Mouse (Mus musculus) stomach, embryonic 15.5 days (tissue): ENCODE results near the gene Kcnd2. TPM values are rescaled to one million over a fixed set of nuclear protein-coding genes. Genes with fewer than 3 reads are reported as not detected.

Experiments
- ATAC-seq: fragments of 200-750 bp; cut with Nextera tagmentation; 2 replicates; pipeline ENCODE4 v1.8.0; 2017; ENCODE audit warnings: low read depth, moderate number of reproducible peaks, moderate TSS enrichment; ENCODE audit not compliant: insufficient read depth, low FRiP score
- H3K27ac ChIP-seq: fragments of 300-500 bp; sonication (generic); 2 replicates; pipeline ENCODE4 v1.5.1; 2015; ENCODE audit warnings: mild to moderate bottlenecking, inconsistent platforms
- H3K27me3 ChIP-seq: fragments of 300-500 bp; sonication (generic); replicated peaks from 2 replicates; pipeline ENCODE4 v1.6.1; 2015; ENCODE audit warnings: inconsistent platforms
- H3K36me3 ChIP-seq: fragments of 300-500 bp; sonication (generic); 2 replicates; pipeline ENCODE4 v1.6.1; 2015; ENCODE audit warnings: inconsistent platforms
- H3K4me1 ChIP-seq: fragments of 300-500 bp; sonication (generic); 2 replicates; pipeline ENCODE4 v1.6.1; 2015; ENCODE audit warnings: inconsistent platforms
- H3K4me2 ChIP-seq: fragments of 300-500 bp; sonication (generic); 2 replicates; pipeline ENCODE4 v1.6.1; 2015; ENCODE audit warnings: mild to moderate bottlenecking, inconsistent platforms
- H3K4me3 ChIP-seq: fragments of 300-500 bp; sonication (generic); replicated peaks from 2 replicates; pipeline ENCODE4 v1.5.1; 2015; ENCODE audit warnings: inconsistent platforms
- H3K9ac ChIP-seq: fragments of 300-500 bp; sonication (generic); 2 replicates; pipeline ENCODE4 v1.6.1; 2015; ENCODE audit warnings: inconsistent platforms
- H3K9me3 ChIP-seq: fragments of 300-500 bp; sonication (generic); 2 replicates; pipeline ENCODE4 v1.6.1; 2016; ENCODE audit warnings: inconsistent platforms
- WGBS: fragments of 180-500 bp; shearing (Covaris S2); methylation state at CpG from one replicate; pipeline ENCODE4 v1.1.7; 2015; 5-methylcytosine and 5-hydroxymethylcytosine counted together
- polyA plus RNA-seq: library from polyadenylated mRNA; unstranded; fragments of >200 nt; fragmentation: Nextera tagmentation; extraction: Ambion mirVana; gene quantifications from 2 replicates; pipeline ENCODE4 v1.2.1, GENCODE M21; 2015

Gene Kcnd2
- polyA plus RNA-seq, 1 experiment from 2014 or later, result 1.0 TPM

DNA sequence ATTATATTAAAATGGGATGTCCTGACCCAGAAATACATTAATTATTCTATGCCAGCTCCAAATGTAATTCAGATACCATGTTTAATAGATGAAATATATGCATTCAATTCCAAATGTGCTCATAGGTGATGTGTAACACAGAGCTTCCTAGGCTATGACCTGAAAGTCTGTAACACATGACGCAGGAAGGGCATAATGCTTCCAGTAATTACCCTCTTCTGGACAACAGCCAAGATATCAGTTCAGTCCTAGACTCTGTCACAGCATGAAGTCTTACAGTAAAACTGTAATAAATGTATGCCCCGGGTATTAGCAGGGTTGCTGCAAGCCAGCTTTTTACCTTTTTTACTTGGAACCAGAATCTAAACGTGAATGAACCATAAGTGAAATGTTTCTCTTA lies 382.1 kb downstream of the Kcnd2 start:
- Histone ChIP-seq H3K9ac (no peak overlapping the region), H3K4me3 (no peak overlapping the region), H3K27ac (no peak overlapping the region), H3K9me3 (no peaks in the 10 kb centered on the region), H3K27me3 (no peaks in the 10 kb centered on the region), H3K4me1 (no peaks in the 10 kb centered on the region), H3K36me3 (no peaks in the 10 kb centered on the region), H3K4me2 (no peak overlapping the region)
- ATAC-seq, result no peak
- 48% methylated on average over 3 of the region's 3 CpGs for WGBS

GRCm38 (mm10) chr6:21609381-21610059 lies 394.2 kb downstream of the Kcnd2 start:
- 67% methylated on average over 7 of the region's 7 CpGs for WGBS
- Histone ChIP-seq H3K4me3 (no peak overlapping the region), H3K4me2 (no peak overlapping the region), H3K27me3 (no peaks in the 10 kb centered on the region), H3K27ac (no peak overlapping the region), H3K9me3 (no peaks in the 10 kb centered on the region), H3K9ac (no peak overlapping the region), H3K36me3 (no peaks in the 10 kb centered on the region), H3K4me1 (no peaks in the 10 kb centered on the region)
- no peak for ATAC-seq

GRCm38 (mm10) chr6:21629989-21630388 lies 414.7 kb downstream of the Kcnd2 start:
- H3K9ac ChIP-seq, result no peak overlapping the region
- no peaks in the 10 kb centered on the region for H3K36me3 ChIP-seq
- 79% methylated on average over 4 of the region's 4 CpGs for WGBS
- no peak for ATAC-seq
- no peaks in the 10 kb centered on the region for H3K27me3 ChIP-seq
- no peak overlapping the region for H3K4me3 ChIP-seq
- no peaks in the 10 kb centered on the region for H3K9me3 ChIP-seq
- H3K4me2 ChIP-seq, result no peak overlapping the region
- H3K27ac ChIP-seq, result no peak overlapping the region
- no peaks in the 10 kb centered on the region for H3K4me1 ChIP-seq

DNA sequence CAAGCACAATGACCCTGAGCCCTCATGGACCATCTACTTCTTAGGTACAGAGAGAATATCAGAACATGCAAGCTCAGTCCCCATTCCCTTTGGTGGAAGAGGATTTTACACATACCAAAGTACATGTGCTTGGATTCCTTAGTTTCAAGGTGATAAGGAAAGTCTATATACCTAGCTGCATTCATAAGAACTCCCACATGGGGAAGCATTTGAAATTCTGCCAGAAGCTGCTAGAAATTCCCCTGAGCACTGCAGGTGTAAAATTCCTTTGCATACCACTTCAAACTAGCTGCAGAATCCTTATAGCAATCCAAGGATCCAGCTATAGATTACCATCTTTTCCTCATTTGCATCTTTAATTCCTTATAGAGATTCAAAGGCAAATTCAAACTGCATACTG lies 440.4 kb downstream of the Kcnd2 start:
- H3K27ac ChIP-seq, result no peak overlapping the region
- no peaks in the 10 kb centered on the region for H3K36me3 ChIP-seq
- ATAC-seq, result no peak
- no peak overlapping the region for H3K4me2 ChIP-seq
- no peak overlapping the region for H3K9ac ChIP-seq
- H3K4me1 ChIP-seq, result no peaks in the 10 kb centered on the region
- no peak overlapping the region for H3K4me3 ChIP-seq
- no peaks in the 10 kb centered on the region for H3K27me3 ChIP-seq
- no peaks in the 10 kb centered on the region for H3K9me3 ChIP-seq

- no peak overlapping the region for H3K27ac ChIP-seq
- no peaks in the 10 kb centered on the region for H3K36me3 ChIP-seq
- no peaks in the 10 kb centered on the region for H3K4me1 ChIP-seq
- H3K27me3 ChIP-seq, result no peaks in the 10 kb centered on the region
- WGBS, result 82% methylated on average over 6 of the region's 6 CpGs
- H3K9me3 ChIP-seq, result no peaks in the 10 kb centered on the region
- no peak overlapping the region for H3K4me3 ChIP-seq
- no peak overlapping the region for H3K9ac ChIP-seq
- H3K4me2 ChIP-seq, result no peak overlapping the region
- no peak for ATAC-seq
Measured at GRCm38 (mm10) chr6:21664135-21664534, 448.8 kb downstream of the Kcnd2 start.

GRCm38 (mm10) chr6:21664638-21665037 lies 449.3 kb downstream of the Kcnd2 start:
- no peak overlapping the region for H3K4me3 ChIP-seq
- 60% methylated on average over 4 of the region's 4 CpGs for WGBS

GRCm38 (mm10) chr6:21684252-21684651 lies 468.9 kb downstream of the Kcnd2 start:
- Histone ChIP-seq H3K27me3 (no peaks in the 10 kb centered on the region), H3K27ac (no peak overlapping the region), H3K9ac (no peak overlapping the region), H3K36me3 (no peaks in the 10 kb centered on the region), H3K4me3 (no peak overlapping the region), H3K9me3 (no peaks in the 10 kb centered on the region), H3K4me1 (no peaks in the 10 kb centered on the region), H3K4me2 (no peak overlapping the region)
- WGBS, result 39% methylated on average over 6 of the region's 6 CpGs
- ATAC-seq, result no peak

More at GRCm38 (mm10) chr6:21664638-21665037, 449.3 kb downstream of the Kcnd2 start:
- Histone ChIP-seq H3K4me2 (no peak overlapping the region), H3K36me3 (no peaks in the 10 kb centered on the region), H3K27ac (no peak overlapping the region), H3K4me1 (no peaks in the 10 kb centered on the region), H3K27me3 (no peaks in the 10 kb centered on the region), H3K9ac (no peak overlapping the region), H3K9me3 (no peaks in the 10 kb centered on the region)
- ATAC-seq, result no peak

GRCm38 (mm10) chr6:21686388-21686787 lies 471.1 kb downstream of the Kcnd2 start:
- no peak overlapping the region for H3K4me3 ChIP-seq
- no peaks in the 10 kb centered on the region for H3K27me3 ChIP-seq
- no peak overlapping the region for H3K4me2 ChIP-seq
- H3K36me3 ChIP-seq, result no peaks in the 10 kb centered on the region
- no peaks in the 10 kb centered on the region for H3K4me1 ChIP-seq
- no peak overlapping the region for H3K27ac ChIP-seq
- no peak overlapping the region for H3K9ac ChIP-seq
- WGBS, result 93% methylated on average over 1 of the region's 1 CpGs
- ATAC-seq, result no peak
- H3K9me3 ChIP-seq, result no peaks in the 10 kb centered on the region

DNA sequence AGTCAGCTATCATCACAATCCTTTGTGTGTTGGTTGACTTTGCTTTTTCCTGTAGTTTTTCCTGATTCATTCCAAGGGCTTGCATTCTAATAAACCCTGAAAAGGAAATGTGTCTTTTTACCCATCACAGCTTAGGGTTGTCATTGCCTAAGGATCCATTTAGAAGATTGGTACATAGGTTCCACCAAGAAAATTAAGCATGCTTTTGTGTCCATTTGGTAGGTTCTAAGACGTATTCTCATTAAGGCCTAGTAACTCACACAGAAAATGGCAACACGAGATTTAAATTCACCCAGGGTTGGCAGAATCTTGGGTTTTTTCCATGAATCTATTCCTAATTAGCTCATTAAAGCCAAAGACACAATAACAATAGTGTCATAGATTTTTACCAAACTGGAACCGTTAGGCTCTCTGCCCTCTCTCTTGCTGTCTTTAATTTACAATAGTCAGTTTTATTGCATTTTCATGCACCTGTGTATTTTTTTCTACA lies 477.6 kb downstream of the Kcnd2 start:
- no peaks in the 10 kb centered on the region for H3K4me1 ChIP-seq
- WGBS, result 85% methylated on average over 3 of the region's 3 CpGs
- H3K9ac ChIP-seq, result no peak overlapping the region
- no peaks in the 10 kb centered on the region for H3K27me3 ChIP-seq
- H3K4me3 ChIP-seq, result no peak overlapping the region
- H3K9me3 ChIP-seq, result no peaks in the 10 kb centered on the region
- ATAC-seq, result no peak
- no peak overlapping the region for H3K27ac ChIP-seq
- no peaks in the 10 kb centered on the region for H3K36me3 ChIP-seq
- no peak overlapping the region for H3K4me2 ChIP-seq

GRCm38 (mm10) chr6:21697641-21698040 lies 482.3 kb downstream of the Kcnd2 start:
- Histone ChIP-seq H3K4me3 (no peak overlapping the region), H3K4me1 (no peaks in the 10 kb centered on the region), H3K36me3 (no peaks in the 10 kb centered on the region), H3K27ac (no peak overlapping the region), H3K27me3 (no peaks in the 10 kb centered on the region), H3K9me3 (no peaks in the 10 kb centered on the region), H3K9ac (no peak overlapping the region), H3K4me2 (no peak overlapping the region)
- WGBS, result 71% methylated on average over 3 of the region's 3 CpGs
- ATAC-seq, result no peak

DNA sequence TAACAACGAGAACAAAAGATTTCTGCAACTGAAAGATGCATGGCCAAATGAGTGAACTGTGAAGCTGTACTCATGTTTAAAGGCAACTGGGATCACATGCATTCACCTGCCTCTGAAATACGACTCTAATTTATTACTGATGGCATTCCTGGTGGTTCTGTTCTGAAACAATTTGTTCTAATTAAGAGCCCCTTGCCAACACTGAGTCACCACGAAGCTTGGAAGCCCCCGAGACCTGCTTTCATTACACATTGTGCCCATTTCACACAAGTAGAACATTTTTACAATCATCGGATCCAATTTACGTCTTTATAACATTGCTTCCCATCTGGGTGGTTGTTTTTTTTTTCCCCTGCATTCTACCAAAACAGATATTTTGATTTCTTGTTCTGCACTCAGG lies 485.8 kb downstream of the Kcnd2 start:
- Histone ChIP-seq H3K4me1 (no peaks in the 10 kb centered on the region), H3K4me2 (no peak overlapping the region), H3K9me3 (no peaks in the 10 kb centered on the region), H3K4me3 (no peak overlapping the region), H3K36me3 (no peaks in the 10 kb centered on the region), H3K9ac (no peak overlapping the region), H3K27me3 (no peaks in the 10 kb centered on the region), H3K27ac (no peak overlapping the region)
- WGBS, result 81% methylated on average over 6 of the region's 6 CpGs
- no peak for ATAC-seq

- Histone ChIP-seq H3K9ac (no peak overlapping the region), H3K4me1 (no peaks in the 10 kb centered on the region), H3K27ac (no peak overlapping the region), H3K36me3 (no peaks in the 10 kb centered on the region), H3K4me2 (no peak overlapping the region), H3K4me3 (no peak overlapping the region), H3K9me3 (no peaks in the 10 kb centered on the region), H3K27me3 (no peaks in the 10 kb centered on the region)
- WGBS, result 10% methylated on average over 3 of the region's 3 CpGs
- no peak for ATAC-seq
Measured at GRCm38 (mm10) chr6:21709228-21709627, 493.9 kb downstream of the Kcnd2 start.

DNA sequence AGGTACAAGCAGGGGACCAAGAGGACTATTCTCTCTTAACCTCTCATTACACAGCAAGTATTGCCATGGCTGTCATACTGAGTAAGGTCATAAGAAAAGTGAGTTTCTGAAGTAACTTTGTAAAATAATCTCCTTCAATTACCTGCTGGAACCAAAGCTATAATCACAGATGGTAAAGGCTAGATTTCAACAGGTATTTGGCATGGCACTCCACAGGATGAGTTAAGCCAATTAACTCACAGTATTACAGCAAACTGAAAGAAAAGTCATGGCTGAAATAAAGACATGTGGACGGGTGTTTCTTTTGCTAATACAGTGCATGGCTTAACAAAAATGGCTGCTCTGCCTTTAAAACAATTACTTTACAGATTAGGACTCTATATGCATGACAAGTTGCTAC lies 503.8 kb downstream of the Kcnd2 start:
- H3K9ac ChIP-seq, result no peak overlapping the region
- no peak overlapping the region for H3K27ac ChIP-seq
- no peaks in the 10 kb centered on the region for H3K36me3 ChIP-seq
- no peak for ATAC-seq
- no peaks in the 10 kb centered on the region for H3K9me3 ChIP-seq
- no peaks in the 10 kb centered on the region for H3K27me3 ChIP-seq
- no peak overlapping the region for H3K4me2 ChIP-seq
- H3K4me1 ChIP-seq, result no peaks in the 10 kb centered on the region
- H3K4me3 ChIP-seq, result no peak overlapping the region
- 66% methylated on average over 1 of the region's 1 CpGs for WGBS
